Mouse (Mus musculus): ENCODE measurements at regions not wholly inside any gene's neighbourhood (a gene's known extent, or its start where the extent isn't known, plus 50 kb on each side); places are given as distances from the start of the nearest gene placed in this dataset.

DNA sequence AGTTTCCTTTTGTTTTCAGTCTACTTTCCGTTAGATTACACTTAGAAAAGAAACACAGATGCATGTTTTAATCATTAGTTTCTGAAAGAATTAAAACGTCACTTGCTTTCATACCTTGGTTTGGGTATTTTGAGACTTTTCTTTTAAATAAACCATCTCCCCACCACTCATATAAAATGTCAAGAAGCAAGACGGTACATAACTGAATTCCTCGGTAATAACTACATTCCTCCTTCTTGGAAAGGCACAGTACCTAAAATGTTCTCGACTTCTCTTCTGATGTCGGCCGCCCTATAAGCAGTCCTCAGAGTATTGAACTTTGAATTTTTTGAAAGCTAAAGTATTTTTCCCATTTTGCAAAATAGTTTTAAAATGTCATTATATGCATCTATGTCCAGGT is 430.1 kb upstream of the Ccnh start:
- no peak for TF ChIP-seq EP300 (IDR thresholded peaks at IDR 0.05; ENCODE audit: insufficient read depth, low read depth, low read length)
- no peak for TF ChIP-seq POLR2A (IDR thresholded peaks at IDR 0.05; ENCODE audit: insufficient read depth, low read depth, low read length)
- TF ChIP-seq CTCF (IDR thresholded peaks at IDR 0.05): no peak
- no peaks in the 10 kb centered on the region for H3K27me3 ChIP-seq (ENCODE audit: control insufficient read depth, insufficient read depth, low read length)
- H3K9ac ChIP-seq (ENCODE audit: low read depth, low read length): no peak overlapping the region
- 65% methylated on average over 7 of the region's 7 CpGs for WGBS
- intact Hi-C loops (cut with DNase I): loop anchor here (2.0 kb wide), 2 partner anchors 72 to 1044 kb away; no protein-coding TSS in a partner anchor
- H3K4me3 ChIP-seq: no peak overlapping the region
- no peaks in the 10 kb centered on the region for H3K79me2 ChIP-seq (replicated peaks; ENCODE audit: control insufficient read depth, insufficient read depth, low read length)
- H3K4me1 ChIP-seq (ENCODE audit: control insufficient read depth, insufficient read depth, low read length): no peaks in the 10 kb centered on the region; the same call in 1 of the 2 replicates
- no peak for DNase-seq
- no peaks in the 10 kb centered on the region for H3K36me3 ChIP-seq (ENCODE audit: control insufficient read depth, insufficient read depth, low read length)
- H3K27ac ChIP-seq: no peak overlapping the region

GRCm38 (mm10) chr13:84760471-84760870 is 428.7 kb upstream of the Ccnh start:
- Histone ChIP-seq H3K79me2 (replicated peaks; ENCODE audit: control insufficient read depth, insufficient read depth, low read length) (no peaks in the 10 kb centered on the region), H3K4me3 (no peak overlapping the region), H3K27me3 (ENCODE audit: control insufficient read depth, insufficient read depth, low read length) (no peaks in the 10 kb centered on the region), H3K27ac (no peak overlapping the region), H3K4me1 (ENCODE audit: control insufficient read depth, insufficient read depth, low read length) (no peaks in the 10 kb centered on the region; the same call in 1 of the 2 replicates), H3K36me3 (ENCODE audit: control insufficient read depth, insufficient read depth, low read length) (no peaks in the 10 kb centered on the region), H3K9ac (ENCODE audit: low read depth, low read length) (no peak overlapping the region)
- no peak for DNase-seq
- 74% methylated on average over 3 of the region's 3 CpGs for WGBS
- intact Hi-C loops (cut with DNase I): no loop called here
- TF ChIP-seq CTCF (IDR thresholded peaks at IDR 0.05) (no peak), POLR2A (IDR thresholded peaks at IDR 0.05; ENCODE audit: insufficient read depth, low read depth, low read length) (no peak), EP300 (IDR thresholded peaks at IDR 0.05; ENCODE audit: insufficient read depth, low read depth, low read length) (no peak)

- intact Hi-C loops (cut with DNase I): no loop called here
- Histone ChIP-seq H3K27me3 (ENCODE audit: control insufficient read depth, insufficient read depth, low read length) (no peaks in the 10 kb centered on the region), H3K36me3 (ENCODE audit: control insufficient read depth, insufficient read depth, low read length) (no peaks in the 10 kb centered on the region), H3K9ac (ENCODE audit: low read depth, low read length) (no peak overlapping the region), H3K27ac (no peak overlapping the region), H3K4me1 (ENCODE audit: control insufficient read depth, insufficient read depth, low read length) (no peaks in the 10 kb centered on the region; the same call in 1 of the 2 replicates), H3K4me3 (no peak overlapping the region), H3K79me2 (replicated peaks; ENCODE audit: control insufficient read depth, insufficient read depth, low read length) (no peaks in the 10 kb centered on the region)
- no peak for TF ChIP-seq EP300 (IDR thresholded peaks at IDR 0.05; ENCODE audit: insufficient read depth, low read depth, low read length)
- TF ChIP-seq POLR2A (IDR thresholded peaks at IDR 0.05; ENCODE audit: insufficient read depth, low read depth, low read length): no peak
- TF ChIP-seq CTCF (IDR thresholded peaks at IDR 0.05): no peak
- WGBS: 54% methylated on average over 8 of the region's 8 CpGs
- no peak for DNase-seq
Measured at GRCm38 (mm10) chr13:84760978-84761377, 428.2 kb upstream of the Ccnh start.

- Histone ChIP-seq H3K4me3 (no peak overlapping the region), H3K9ac (ENCODE audit: low read depth, low read length) (no peak overlapping the region)
Measured at GRCm38 (mm10) chr13:84761821-84762220, 427.4 kb upstream of the Ccnh start.

GRCm38 (mm10) chr13:84763916-84764315 is 425.3 kb upstream of the Ccnh start:
- Histone ChIP-seq H3K36me3 (ENCODE audit: control insufficient read depth, insufficient read depth, low read length) (no peaks in the 10 kb centered on the region), H3K4me1 (ENCODE audit: control insufficient read depth, insufficient read depth, low read length) (no peaks in the 10 kb centered on the region), H3K9ac (ENCODE audit: low read depth, low read length) (no peak overlapping the region), H3K27ac (no peak overlapping the region), H3K4me3 (no peak overlapping the region), H3K79me2 (replicated peaks; ENCODE audit: control insufficient read depth, insufficient read depth, low read length) (no peaks in the 10 kb centered on the region), H3K27me3 (ENCODE audit: control insufficient read depth, insufficient read depth, low read length) (no peaks in the 10 kb centered on the region)
- intact Hi-C loops (cut with DNase I): no loop called here
- WGBS: 54% methylated on average over 1 of the region's 1 CpGs
- no peak for DNase-seq
- TF ChIP-seq POLR2A (IDR thresholded peaks at IDR 0.05; ENCODE audit: insufficient read depth, low read depth, low read length) (no peak), EP300 (IDR thresholded peaks at IDR 0.05; ENCODE audit: insufficient read depth, low read depth, low read length) (no peak), CTCF (IDR thresholded peaks at IDR 0.05) (no peak)

More at GRCm38 (mm10) chr13:84761821-84762220, 427.4 kb upstream of the Ccnh start:
- Histone ChIP-seq H3K27ac (no peak overlapping the region), H3K79me2 (replicated peaks; ENCODE audit: control insufficient read depth, insufficient read depth, low read length) (no peaks in the 10 kb centered on the region), H3K36me3 (ENCODE audit: control insufficient read depth, insufficient read depth, low read length) (no peaks in the 10 kb centered on the region), H3K27me3 (ENCODE audit: control insufficient read depth, insufficient read depth, low read length) (no peaks in the 10 kb centered on the region), H3K4me1 (ENCODE audit: control insufficient read depth, insufficient read depth, low read length) (no peaks in the 10 kb centered on the region; the same call in 1 of the 2 replicates)
- DNase-seq: no peak
- 59% methylated on average over 4 of the region's 4 CpGs for WGBS
- TF ChIP-seq POLR2A (IDR thresholded peaks at IDR 0.05; ENCODE audit: insufficient read depth, low read depth, low read length) (no peak), CTCF (IDR thresholded peaks at IDR 0.05) (no peak), EP300 (IDR thresholded peaks at IDR 0.05; ENCODE audit: insufficient read depth, low read depth, low read length) (no peak)
- intact Hi-C loops (cut with DNase I): no loop called here

- H3K27me3 ChIP-seq (ENCODE audit: control insufficient read depth, insufficient read depth, low read length): no peaks in the 10 kb centered on the region
- 33% methylated on average over 2 of the region's 2 CpGs for WGBS
- H3K4me3 ChIP-seq: no peak overlapping the region
- H3K36me3 ChIP-seq (ENCODE audit: control insufficient read depth, insufficient read depth, low read length): no peaks in the 10 kb centered on the region
- no peak overlapping the region for H3K27ac ChIP-seq
- H3K9ac ChIP-seq (ENCODE audit: low read depth, low read length): no peak overlapping the region
- H3K79me2 ChIP-seq (replicated peaks; ENCODE audit: control insufficient read depth, insufficient read depth, low read length): no peaks in the 10 kb centered on the region
- H3K4me1 ChIP-seq (ENCODE audit: control insufficient read depth, insufficient read depth, low read length): no peaks in the 10 kb centered on the region
- no peak for DNase-seq
- TF ChIP-seq CTCF (IDR thresholded peaks at IDR 0.05) (no peak), EP300 (IDR thresholded peaks at IDR 0.05; ENCODE audit: insufficient read depth, low read depth, low read length) (no peak), POLR2A (IDR thresholded peaks at IDR 0.05; ENCODE audit: insufficient read depth, low read depth, low read length) (no peak)
- intact Hi-C loops (cut with DNase I): no loop called here
Measured at GRCm38 (mm10) chr13:84771956-84772355, 417.3 kb upstream of the Ccnh start.
